ENCODE assay signal across 11 mouse cellular contexts in the genomic region with DNA sequence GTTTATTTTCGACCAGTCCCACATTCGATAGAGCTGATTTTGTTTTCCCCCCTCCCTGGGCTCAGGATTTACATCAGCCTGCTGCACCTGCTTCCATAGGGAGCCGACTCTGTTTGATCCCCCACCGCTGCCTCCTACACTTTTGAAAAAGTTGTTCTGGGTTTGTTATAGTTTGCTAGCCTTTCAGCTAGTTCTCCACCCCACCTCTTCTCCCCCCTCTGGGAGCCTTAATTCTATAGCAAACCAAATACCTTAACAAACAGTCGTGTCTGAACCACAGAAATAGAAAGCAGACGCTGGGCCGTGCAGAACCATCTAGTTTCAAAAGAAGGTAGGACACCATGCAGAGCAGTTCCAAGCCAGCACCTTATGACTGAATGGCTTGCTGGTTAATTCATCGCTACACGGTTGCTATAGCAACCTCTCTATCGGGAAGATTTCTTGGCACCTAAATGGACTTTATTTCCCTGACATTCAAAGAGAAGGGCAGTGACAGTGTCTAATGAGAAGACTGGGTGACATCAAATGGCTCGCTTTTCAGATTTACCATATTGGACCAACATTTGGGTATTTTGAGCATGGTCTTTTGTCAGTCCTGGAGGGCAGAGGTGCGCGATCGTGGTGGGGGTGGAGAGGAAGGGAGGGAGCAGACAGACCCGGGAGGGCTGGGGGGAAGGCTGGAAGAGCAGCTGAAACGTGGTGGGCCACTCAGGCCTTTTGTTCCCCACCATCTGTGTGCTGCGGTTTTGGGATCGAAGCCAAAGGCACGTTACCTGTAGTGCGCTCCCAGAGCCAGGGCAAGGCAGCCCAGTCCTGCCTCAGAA. TPM values are rescaled to one million over a fixed set of nuclear protein-coding genes. Genes with fewer than 3 reads are reported as not detected.
A peak's percentile ranks its signal among the peaks of the same experiment; 100 is the strongest.
DNase-seq lines count a peak whose midpoint lies in the region; ATAC-seq lines count a peak whose summit lies in the region.
"Had no signal": no experiment of that assay in that cellular context is flagged by ENCODE, and none has a peak within 500 bp of the region (broad histone marks: within the 10 kb centered on the region; RNA-seq: fewer than 3 reads in every experiment).

No protein-coding gene starts in this region.

- H3K27ac ChIP-seq in forebrain, embryonic 12.5 days: peak overlapping the region; percentile 83
- peak overlapping the region; percentile 45; the same call in 1 of the 2 replicates for H3K27ac ChIP-seq in limb, embryonic 12.5 days
- H3K27ac ChIP-seq: heart, embryonic 13.5 days; macrophage had no signal

- H3K9ac ChIP-seq in forebrain, embryonic 12.5 days: 0 out of 2 replicates have a peak overlapping the region, but pooled peaks have one; percentile 7
- H3K9ac ChIP-seq in limb, embryonic 12.5 days (replicated peaks): no peak overlapping the region
- H3K9ac ChIP-seq: heart, embryonic 13.5 days had no signal

- H3K4me2 ChIP-seq in forebrain, embryonic 12.5 days: peak overlapping the region; percentile 44
- H3K4me2 ChIP-seq in limb, embryonic 12.5 days: no peak overlapping the region; the same call in 1 of the 2 replicates
- H3K4me2 ChIP-seq: heart, embryonic 13.5 days had no signal

- H3K9me3 ChIP-seq in forebrain, embryonic 12.5 days: no peaks in the 10 kb centered on the region
- no peaks in the 10 kb centered on the region for H3K9me3 ChIP-seq in limb, embryonic 12.5 days
- H3K9me3 ChIP-seq: heart, embryonic 13.5 days had no signal

- ATAC-seq in forebrain, embryonic 12.5 days (ENCODE audit: low FRiP score): peak; percentile 90
- no peak for ATAC-seq in limb, embryonic 12.5 days (ENCODE audit: insufficient number of reproducible peaks, insufficient read depth, low FRiP score, low TSS enrichment, low read depth)

- H3K27me3 ChIP-seq in forebrain, embryonic 12.5 days: no peaks in the 10 kb centered on the region
- no peaks in the 10 kb centered on the region; the same call in 1 of the 2 replicates for H3K27me3 ChIP-seq in limb, embryonic 12.5 days
- H3K27me3 ChIP-seq: heart, embryonic 13.5 days had no signal

- WGBS in forebrain, embryonic 12.5 days: 6% methylated on average over 20 of the region's 20 CpGs
- 54% methylated on average over 20 of the region's 20 CpGs for WGBS in limb, embryonic 12.5 days

- intact Hi-C loops in left cerebral cortex, postnatal 4 days (cut with DNase I): no loop called here
- intact Hi-C loops in heart, postnatal 10 days (cut with DNase I): no loop called here

- DNase-seq in left cerebral cortex, postnatal 4 days: peak; percentile 75
- no peak for DNase-seq in left cerebral cortex, adult 8-10 months (ENCODE audit: low spot score in 2 of 2)
- peak; percentile 49 for DNase-seq in retina, postnatal 1 day
- no peak for DNase-seq in heart, postnatal 10 days
- no peak for DNase-seq in adipocyte (ENCODE audit: low spot score)
- DNase-seq in right cerebral cortex, postnatal 14 days: no peak
- DNase-seq: adrenal gland, postnatal 14 days had no signal

- H3K4me3 ChIP-seq in forebrain, embryonic 12.5 days (replicated peaks): peak overlapping the region; percentile 23
- H3K4me3 ChIP-seq in limb, embryonic 12.5 days (replicated peaks): no peak overlapping the region
- H3K4me3 ChIP-seq: heart, embryonic 13.5 days had no signal

- peaks cover 52% of the 10 kb centered on the region for H3K4me1 ChIP-seq in forebrain, embryonic 12.5 days
- peaks cover 13% of the 10 kb centered on the region for H3K4me1 ChIP-seq in limb, embryonic 12.5 days (replicated peaks)

- no peaks in the 10 kb centered on the region for H3K36me3 ChIP-seq in forebrain, embryonic 12.5 days (replicated peaks)
- no peaks in the 10 kb centered on the region for H3K36me3 ChIP-seq in limb, embryonic 12.5 days
- H3K36me3 ChIP-seq: heart, embryonic 13.5 days had no signal

RNA-seq across cellular contexts. Expression of a gene that starts 13.2 kb away (rescaled TPM):
- 100 to 1,000 TPM; 149 to 157 TPM for total RNA-seq in left cerebral cortex, postnatal 4 days (2021)
- total RNA-seq in left cerebral cortex, adult 8-10 months (2022): 10 to 100 TPM; 65.4 to 98.8 (median 81.4) TPM
- 2.4 and 3.0 TPM in 2 replicates for polyA plus RNA-seq in forebrain, embryonic 12.5 days (2016; fragmentation: Nextera tagmentation; extraction: Ambion mirVana)
- polyA plus RNA-seq in limb, embryonic 12.5 days (2016; fragmentation: Nextera tagmentation; extraction: Ambion mirVana): 4.1 and 6.4 TPM in 2 replicates
- total RNA-seq in heart, postnatal 10 days (2021): 100 to 1,000 TPM; 140 to 148 TPM

Comparison
In these comparisons a context has a peak if more than half of its experiments do, and no peak if none do; other contexts are left out.
1. DNase-seq: peak in left cerebral cortex, postnatal 4 days (single experiment) and retina, postnatal 1 day (single experiment); none in left cerebral cortex, adult 8-10 months (0 of 2), heart, postnatal 10 days (0 of 2), adipocyte (single experiment) and right cerebral cortex, postnatal 14 days (single experiment).